Mouse (Mus musculus) layer of hippocampus, adult 2 months (tissue): Measurements from ENCODE around the gene Cisd2. TPM values are rescaled to one million over a fixed set of nuclear protein-coding genes. Genes with fewer than 3 reads are reported as not detected.

Experiments used
- DNase-seq, 2 experiments: peaks; one replicate each; pipeline ENCODE4 v3.0.0; 2022; ENCODE audit warnings: low spot score in 2 of 2
- H3K27ac ChIP-seq: fragments of 200-600 bp; 2 replicates; pipeline ENCODE4 v1.8.1; 2022
- H3K4me3 ChIP-seq: fragments of 200-600 bp; 2 replicates; pipeline ENCODE4 v1.8.1; 2022; ENCODE audit warnings: mild to moderate bottlenecking
- CTCF ChIP-seq: fragments of 200-600 bp; conservative IDR thresholded peaks from 2 replicates; pipeline ENCODE4 v1.8.1; 2022; ENCODE audit warnings: antibody characterized with exemption, mild to moderate bottlenecking, moderate library complexity
- total RNA-seq, 2 experiments: library from RNA; stranded (reverse); gene quantifications; 2 replicates each; pipeline ENCODE4 v1.2.3; 2021

The Cisd2 gene
- total RNA-seq, 2 experiments from 2014 or later: 34.4 to 35.1 TPM

- no peak for DNase-seq
- Histone ChIP-seq H3K4me3 (no peak overlapping the region), H3K27ac (no peak overlapping the region)
- TF ChIP-seq CTCF: no peak
Observed at GRCm38 (mm10) chr3:135403211-135403610, 20.5 kb downstream of the Cisd2 start.

DNA sequence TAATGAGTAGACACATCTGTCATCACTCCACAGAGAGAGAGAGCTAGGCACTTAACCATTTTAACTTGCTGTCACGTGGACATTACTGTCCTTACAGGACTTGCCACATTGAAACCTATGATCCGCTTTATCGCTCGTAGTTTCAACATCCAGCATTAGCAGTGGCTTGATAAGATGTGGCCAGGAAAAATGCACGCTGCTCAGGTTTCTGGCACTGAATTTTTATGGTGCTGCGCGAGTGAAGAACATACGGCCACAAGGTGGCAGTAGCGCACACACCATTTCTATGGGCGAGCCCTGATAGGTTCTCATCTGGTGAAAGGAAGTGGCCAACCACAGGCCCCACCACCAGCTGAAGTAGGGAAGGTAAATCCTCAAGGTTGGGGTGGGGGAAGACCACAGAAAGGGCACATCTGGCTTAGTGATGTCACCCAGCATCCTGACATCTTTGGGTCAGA is 21.5 kb downstream of the Cisd2 start:
- TF ChIP-seq CTCF: peak; percentile 93
- H3K27ac ChIP-seq: no peak overlapping the region
- peak; percentile 70 to 84 for DNase-seq

GRCm38 (mm10) chr3:135397112-135397511 is 26.6 kb downstream of the Cisd2 start:
- Histone ChIP-seq H3K4me3 (no peak overlapping the region), H3K27ac (no peak overlapping the region)
- DNase-seq: no peak
- TF ChIP-seq CTCF: no peak

More for the DNA sequence above, 21.5 kb downstream of the Cisd2 start:
- H3K4me3 ChIP-seq: no peak overlapping the region

- no peak for DNase-seq
Observed at GRCm38 (mm10) chr3:135396081-135396480, 27.6 kb downstream of the Cisd2 start.

DNA sequence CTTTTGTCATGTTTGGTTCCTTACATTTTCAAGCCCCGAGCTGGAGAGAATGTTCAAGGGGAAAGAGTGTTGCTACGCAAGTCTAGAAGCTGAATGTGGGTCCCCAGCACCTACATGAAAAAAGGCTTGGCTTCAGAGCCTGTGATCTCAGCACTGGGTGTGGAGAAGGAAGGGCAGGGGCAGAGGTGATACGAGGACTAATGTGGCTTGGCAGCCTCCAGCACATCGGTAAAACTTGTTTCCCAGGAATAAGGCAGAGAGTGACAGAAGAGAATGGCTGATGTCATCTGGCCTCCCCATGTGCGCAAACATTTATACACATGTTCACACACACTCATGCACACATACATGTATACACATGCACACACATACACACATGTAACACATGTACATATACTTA is 28.6 kb downstream of the Cisd2 start:
- TF ChIP-seq CTCF: no peak
- Histone ChIP-seq H3K4me3 (no peak overlapping the region), H3K27ac (no peak overlapping the region)
- no peak for DNase-seq

More at GRCm38 (mm10) chr3:135396081-135396480, 27.6 kb downstream of the Cisd2 start:
- TF ChIP-seq CTCF: no peak
- Histone ChIP-seq H3K27ac (no peak overlapping the region), H3K4me3 (no peak overlapping the region)

- DNase-seq: no peak
- Histone ChIP-seq H3K27ac (no peak overlapping the region), H3K4me3 (no peak overlapping the region)
- TF ChIP-seq CTCF: no peak
Observed at GRCm38 (mm10) chr3:135393186-135393585, 30.5 kb downstream of the Cisd2 start.

DNA sequence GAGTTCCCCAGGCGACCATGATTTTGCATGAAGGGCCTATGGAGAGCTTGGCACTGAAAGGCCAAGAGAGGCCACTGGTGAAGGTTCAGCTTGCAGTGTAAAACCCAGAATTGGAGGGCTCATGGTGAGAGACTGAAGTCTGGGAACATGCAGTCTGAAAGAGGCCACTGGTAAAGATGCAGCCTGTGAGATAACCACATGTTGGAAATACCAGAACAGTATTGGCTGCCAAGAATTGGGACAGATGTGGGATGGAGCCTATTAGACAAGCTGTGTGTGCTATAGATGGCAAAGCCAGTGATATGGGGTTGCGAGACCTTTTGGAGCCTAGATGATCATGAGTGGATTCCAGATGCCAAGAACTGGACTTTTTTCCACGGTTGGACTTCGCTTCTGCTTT is 43.9 kb downstream of the Cisd2 start:
- no peak overlapping the region for H3K27ac ChIP-seq
- H3K4me3 ChIP-seq: no peak overlapping the region
- TF ChIP-seq CTCF: no peak
- DNase-seq: no peak

- H3K4me3 ChIP-seq: no peak overlapping the region
- no peak overlapping the region for H3K27ac ChIP-seq
- DNase-seq: no peak
- TF ChIP-seq CTCF: no peak
Observed at GRCm38 (mm10) chr3:135377445-135377844, 46.3 kb downstream of the Cisd2 start.

GRCm38 (mm10) chr3:135375836-135376235 is 47.9 kb downstream of the Cisd2 start:
- TF ChIP-seq CTCF: no peak
- Histone ChIP-seq H3K27ac (no peak overlapping the region), H3K4me3 (no peak overlapping the region)
- DNase-seq: no peak

GRCm38 (mm10) chr3:135357394-135357793 is 66.3 kb downstream of the Cisd2 start:
- DNase-seq: no peak
- Histone ChIP-seq H3K27ac (no peak overlapping the region), H3K4me3 (no peak overlapping the region)
- TF ChIP-seq CTCF: no peak

Other genes with a start within 250 kb of the Cisd2 start
- gene Cenpe, start 211.4 kb downstream of the Cisd2 start, total RNA-seq: 1 to 10 TPM; 1.3 to 3.1 TPM
- gene Bdh2, start 142.7 kb downstream of the Cisd2 start, total RNA-seq: 1 to 10 TPM; 4.7 to 5.3 TPM
- 1 to 10 TPM; 2.9 to 3.2 TPM for gene Slc9b2, start 116.2 kb downstream of the Cisd2 start, total RNA-seq
- gene Slc9b1, start 75.9 kb downstream of the Cisd2 start, total RNA-seq: not detected
- 100 to 1,000 TPM; 254 to 257 TPM for gene Ube2d3, start 14.2 kb upstream of the Cisd2 start, total RNA-seq
- gene Manba, start 61.7 kb upstream of the Cisd2 start, total RNA-seq: 1 to 10 TPM; 8.3 to 9.7 TPM